Mouse (Mus musculus) frontal cortex, postnatal 36 days (tissue): ENCODE measurements around the gene Xrcc3.

Experiments
- DNase-seq, 2 experiments: peaks; one replicate each; pipeline ENCODE4 v3.0.0; 2022; ENCODE audit warnings: low spot score in 2 of 2

Xrcc3 gene

GRCm38 (mm10) chr12:111813766-111814617 is at the start of gene Xrcc3, which contains the start of gene Zfyve21:
Gene Xrcc3 (minus strand): TSS chr12:111813873.
Gene Zfyve21 (plus strand): TSS chr12:111814170.
- peak; percentile 97 to 98 for DNase-seq

- no peak for DNase-seq
Observed at GRCm38 (mm10) chr12:111855448-111855847, 41.8 kb upstream of the Xrcc3 start.

- DNase-seq, result no peak
Observed at GRCm38 (mm10) chr12:111853546-111853945, 39.9 kb upstream of the Xrcc3 start.

GRCm38 (mm10) chr12:111853011-111853436 is 39.4 kb upstream of the Xrcc3 start:
- no peak for DNase-seq

GRCm38 (mm10) chr12:111851745-111852144 is 38.1 kb upstream of the Xrcc3 start:
- no peak for DNase-seq

- no peak for DNase-seq
Observed at GRCm38 (mm10) chr12:111851235-111851634, 37.6 kb upstream of the Xrcc3 start.

GRCm38 (mm10) chr12:111848300-111848798 is 34.7 kb upstream of the Xrcc3 start:
- no peak for DNase-seq

GRCm38 (mm10) chr12:111846815-111847214 is 33.1 kb upstream of the Xrcc3 start:
- no peak for DNase-seq

- no peak for DNase-seq
Observed at GRCm38 (mm10) chr12:111845953-111846352, 32.3 kb upstream of the Xrcc3 start.

- DNase-seq, result no peak
Observed at GRCm38 (mm10) chr12:111843470-111843869, 29.8 kb upstream of the Xrcc3 start.

GRCm38 (mm10) chr12:111842565-111843433 is 29.1 kb upstream of the Xrcc3 start:
- DNase-seq, result no peak

GRCm38 (mm10) chr12:111833457-111833856 is 19.8 kb upstream of the Xrcc3 start:
- no peak for DNase-seq

GRCm38 (mm10) chr12:111832643-111833042 is 19.0 kb upstream of the Xrcc3 start:
- no peak for DNase-seq

- DNase-seq, result no peak
Observed at GRCm38 (mm10) chr12:111830375-111830774, 16.7 kb upstream of the Xrcc3 start.

GRCm38 (mm10) chr12:111829954-111830353 is 16.3 kb upstream of the Xrcc3 start:
- no peak for DNase-seq

GRCm38 (mm10) chr12:111829447-111829846 is 15.8 kb upstream of the Xrcc3 start:
- DNase-seq, result peak in 1 of 2 experiments; percentile 53

GRCm38 (mm10) chr12:111827556-111827955 is 13.9 kb upstream of the Xrcc3 start:
- no peak for DNase-seq

GRCm38 (mm10) chr12:111821931-111822330 is 8.3 kb upstream of the Xrcc3 start:
- DNase-seq, result no peak

- no peak for DNase-seq
Observed at GRCm38 (mm10) chr12:111820708-111821107, 7.0 kb upstream of the Xrcc3 start.

- DNase-seq, result no peak
Observed at GRCm38 (mm10) chr12:111819936-111820335, 6.3 kb upstream of the Xrcc3 start.

GRCm38 (mm10) chr12:111817991-111818390 is 4.3 kb upstream of the Xrcc3 start:
- no peak for DNase-seq

- DNase-seq, result no peak
Observed at GRCm38 (mm10) chr12:111816967-111817366, 3.3 kb upstream of the Xrcc3 start.
